Mouse (Mus musculus): ENCODE data around the gene Ptafr. TPM values are rescaled to one million over a fixed set of nuclear protein-coding genes. Genes with fewer than 3 reads are reported as not detected.

Gene Ptafr
- polyA plus RNA-seq, 1 experiment, result 0.28 TPM

- Histone ChIP-seq H3K4me1 (ENCODE audit: control insufficient read depth, insufficient read depth, low read length) (no peaks in the 10 kb centered on the region), H3K27me3 (ENCODE audit: control insufficient read depth, insufficient read depth, low read length) (no peaks in the 10 kb centered on the region), H3K36me3 (ENCODE audit: control insufficient read depth, insufficient read depth, low read length) (no peaks in the 10 kb centered on the region), H3K4me3 (ENCODE audit: control insufficient read depth, low read depth, low read length) (no peak overlapping the region), H3K27ac (ENCODE audit: control insufficient read depth, insufficient read depth, low read depth, low read length) (no peak overlapping the region)
- TF ChIP-seq CTCF (IDR thresholded peaks at IDR 0.05; ENCODE audit: control insufficient read depth, insufficient read depth, insufficient replicate concordance, low read depth, low read length) (no peak), POLR2A (IDR thresholded peaks at IDR 0.05; ENCODE audit: control insufficient read depth, low read depth, low read length) (no peak)
These were observed 54.0 kb downstream of the Ptafr start for GRCm38 (mm10) chr4:132617873-132618272.

DNA sequence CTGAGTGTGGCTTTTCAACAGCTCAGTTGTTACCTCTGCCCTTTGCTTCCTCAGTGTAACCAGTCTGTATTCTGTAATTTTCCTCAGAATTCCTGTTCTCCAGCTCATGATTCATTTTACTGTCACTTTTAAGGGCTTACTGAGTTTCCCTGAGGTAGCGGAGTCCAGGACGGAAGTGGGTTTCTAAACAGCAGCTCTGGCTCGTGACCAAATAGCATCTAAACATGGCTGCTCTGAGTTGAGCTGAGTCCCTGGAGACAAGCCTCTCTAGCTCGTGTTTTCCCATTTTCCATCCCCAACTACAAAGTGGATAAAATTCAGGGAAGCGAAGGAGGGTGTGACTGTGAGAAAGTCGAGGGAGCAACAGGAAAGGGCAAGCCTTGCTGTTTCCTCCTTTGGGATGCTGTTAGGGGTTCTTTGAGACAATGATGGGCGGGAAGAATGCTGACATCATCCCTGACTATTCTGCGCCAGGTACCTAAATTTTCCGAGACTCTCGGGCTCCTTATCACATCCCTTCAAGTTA, 55.0 kb downstream of the Ptafr start:
- H3K27ac ChIP-seq (ENCODE audit: control insufficient read depth, insufficient read depth, low read depth, low read length), result no peak overlapping the region
- H3K27me3 ChIP-seq (ENCODE audit: control insufficient read depth, insufficient read depth, low read length), result no peaks in the 10 kb centered on the region
- no peak for TF ChIP-seq CTCF (IDR thresholded peaks at IDR 0.05; ENCODE audit: control insufficient read depth, insufficient read depth, insufficient replicate concordance, low read depth, low read length)
- no peak for TF ChIP-seq POLR2A (IDR thresholded peaks at IDR 0.05; ENCODE audit: control insufficient read depth, low read depth, low read length)
- H3K4me1 ChIP-seq (ENCODE audit: control insufficient read depth, insufficient read depth, low read length), result no peaks in the 10 kb centered on the region
- no peaks in the 10 kb centered on the region for H3K36me3 ChIP-seq (ENCODE audit: control insufficient read depth, insufficient read depth, low read length)
- no peak overlapping the region for H3K4me3 ChIP-seq (ENCODE audit: control insufficient read depth, low read depth, low read length)

DNA sequence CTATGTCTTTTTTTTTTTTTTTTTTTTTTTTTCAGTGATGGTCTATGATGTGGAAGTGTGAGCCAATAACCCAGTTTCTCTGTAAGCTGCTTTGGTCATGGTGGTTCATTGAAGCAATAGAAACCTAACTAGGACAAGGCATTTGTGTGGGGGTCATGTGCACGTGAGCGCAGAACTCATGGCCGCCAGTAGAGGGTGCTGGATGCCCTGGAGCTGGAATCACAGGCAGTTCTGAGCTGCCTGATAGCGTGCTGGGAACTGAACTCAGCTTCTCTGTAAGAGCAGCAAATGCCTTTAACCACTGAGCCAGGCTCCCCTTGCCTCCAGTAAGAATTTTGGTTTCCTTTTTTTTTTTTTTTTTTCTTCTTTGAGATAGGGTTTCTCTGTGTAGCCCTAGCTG, 56.3 kb downstream of the Ptafr start:
- no peak overlapping the region for H3K4me3 ChIP-seq (ENCODE audit: control insufficient read depth, low read depth, low read length)
- TF ChIP-seq POLR2A (IDR thresholded peaks at IDR 0.05; ENCODE audit: control insufficient read depth, low read depth, low read length), result no peak
- TF ChIP-seq CTCF (IDR thresholded peaks at IDR 0.05; ENCODE audit: control insufficient read depth, insufficient read depth, insufficient replicate concordance, low read depth, low read length), result peak; percentile 74; the same call in 1 of the 2 replicates

GRCm38 (mm10) chr4:132621287-132622068, 57.6 kb downstream of the Ptafr start:
- Histone ChIP-seq H3K36me3 (ENCODE audit: control insufficient read depth, insufficient read depth, low read length) (no peaks in the 10 kb centered on the region), H3K4me3 (ENCODE audit: control insufficient read depth, low read depth, low read length) (no peak overlapping the region), H3K4me1 (ENCODE audit: control insufficient read depth, insufficient read depth, low read length) (no peaks in the 10 kb centered on the region), H3K27me3 (ENCODE audit: control insufficient read depth, insufficient read depth, low read length) (no peaks in the 10 kb centered on the region), H3K27ac (ENCODE audit: control insufficient read depth, insufficient read depth, low read depth, low read length) (no peak overlapping the region)
- no peak for TF ChIP-seq CTCF (IDR thresholded peaks at IDR 0.05; ENCODE audit: control insufficient read depth, insufficient read depth, insufficient replicate concordance, low read depth, low read length)
- TF ChIP-seq POLR2A (IDR thresholded peaks at IDR 0.05; ENCODE audit: control insufficient read depth, low read depth, low read length), result no peak

More for the DNA sequence above, 56.3 kb downstream of the Ptafr start:
- Histone ChIP-seq H3K27me3 (ENCODE audit: control insufficient read depth, insufficient read depth, low read length) (no peaks in the 10 kb centered on the region), H3K27ac (ENCODE audit: control insufficient read depth, insufficient read depth, low read depth, low read length) (no peak overlapping the region), H3K36me3 (ENCODE audit: control insufficient read depth, insufficient read depth, low read length) (no peaks in the 10 kb centered on the region), H3K4me1 (ENCODE audit: control insufficient read depth, insufficient read depth, low read length) (no peaks in the 10 kb centered on the region)

DNA sequence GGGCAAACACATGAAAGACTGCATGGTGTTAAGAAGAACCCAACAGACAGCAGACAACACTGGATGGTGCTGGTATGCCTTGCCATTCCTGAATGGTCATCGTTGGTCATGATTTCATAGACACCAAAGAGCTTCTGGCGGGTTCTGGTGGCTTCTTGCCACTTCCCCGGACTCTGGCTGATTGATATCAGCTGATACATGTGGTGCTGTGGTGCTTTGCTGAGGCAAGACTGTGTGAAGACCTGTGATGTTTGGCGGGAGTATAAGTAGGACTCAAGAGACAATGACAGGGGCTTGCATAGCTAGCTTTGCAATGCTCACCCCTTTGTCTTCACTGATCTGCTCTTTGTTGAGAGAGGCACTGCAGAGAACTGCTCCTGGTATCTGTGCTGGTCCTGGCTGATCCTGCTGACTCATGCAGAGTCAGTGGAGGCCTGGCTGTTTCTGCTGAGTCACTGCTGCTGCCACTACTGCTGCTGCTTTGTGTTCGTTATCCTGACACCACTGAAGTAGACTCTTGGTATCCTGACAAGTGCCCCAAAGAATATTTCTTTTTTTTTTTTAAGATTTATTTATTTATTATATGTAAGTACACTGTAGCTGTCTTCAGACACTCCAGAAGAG, 60.3 kb downstream of the Ptafr start:
- Histone ChIP-seq H3K36me3 (ENCODE audit: control insufficient read depth, insufficient read depth, low read length) (no peaks in the 10 kb centered on the region), H3K4me1 (ENCODE audit: control insufficient read depth, insufficient read depth, low read length) (no peaks in the 10 kb centered on the region), H3K27me3 (ENCODE audit: control insufficient read depth, insufficient read depth, low read length) (no peaks in the 10 kb centered on the region), H3K4me3 (ENCODE audit: control insufficient read depth, low read depth, low read length) (no peak overlapping the region), H3K27ac (ENCODE audit: control insufficient read depth, insufficient read depth, low read depth, low read length) (no peak overlapping the region)
- TF ChIP-seq POLR2A (IDR thresholded peaks at IDR 0.05; ENCODE audit: control insufficient read depth, low read depth, low read length), result no peak
- no peak for TF ChIP-seq CTCF (IDR thresholded peaks at IDR 0.05; ENCODE audit: control insufficient read depth, insufficient read depth, insufficient replicate concordance, low read depth, low read length)

- H3K27me3 ChIP-seq (ENCODE audit: control insufficient read depth, insufficient read depth, low read length), result no peaks in the 10 kb centered on the region
- no peaks in the 10 kb centered on the region for H3K36me3 ChIP-seq (ENCODE audit: control insufficient read depth, insufficient read depth, low read length)
- H3K4me3 ChIP-seq (ENCODE audit: control insufficient read depth, low read depth, low read length), result no peak overlapping the region
- no peaks in the 10 kb centered on the region for H3K4me1 ChIP-seq (ENCODE audit: control insufficient read depth, insufficient read depth, low read length)
- no peak overlapping the region for H3K27ac ChIP-seq (ENCODE audit: control insufficient read depth, insufficient read depth, low read depth, low read length)
- TF ChIP-seq CTCF (IDR thresholded peaks at IDR 0.05; ENCODE audit: control insufficient read depth, insufficient read depth, insufficient replicate concordance, low read depth, low read length), result peak; percentile 54; the same call in 1 of the 2 replicates
- TF ChIP-seq POLR2A (IDR thresholded peaks at IDR 0.05; ENCODE audit: control insufficient read depth, low read depth, low read length), result no peak
These were observed 65.0 kb downstream of the Ptafr start for GRCm38 (mm10) chr4:132628830-132629229.

Other genes with a start within 250 kb of the Ptafr start
- 5.1 and 6.0 TPM in 2 replicates for gene Trnau1ap, start 234.5 kb upstream of the Ptafr start, polyA plus RNA-seq (2012; rRNA removed)
- 179 and 185 TPM in 2 replicates for gene Rcc1, start 210.5 kb upstream of the Ptafr start, polyA plus RNA-seq (2012; rRNA removed)
- 6.6 and 8.5 TPM in 2 replicates for gene Phactr4, start 141.6 kb upstream of the Ptafr start, polyA plus RNA-seq (2012; rRNA removed)
- gene Med18, start 100.1 kb upstream of the Ptafr start, polyA plus RNA-seq (2012; rRNA removed), result 3.0 and 3.1 TPM in 2 replicates
- gene Sesn2, start 53.6 kb upstream of the Ptafr start, polyA plus RNA-seq (2012; rRNA removed), result 18.0 and 19.4 TPM in 2 replicates
- 328 TPM in 2 replicates for gene Atpif1, start 30.4 kb upstream of the Ptafr start, polyA plus RNA-seq (2012; rRNA removed)
- 22.8 and 24.8 TPM in 2 replicates for gene Dnajc8, start 28.5 kb upstream of the Ptafr start, polyA plus RNA-seq (2012; rRNA removed)
- 56.3 and 65.2 TPM in 2 replicates for gene Eya3, start 74.9 kb downstream of the Ptafr start, polyA plus RNA-seq (2012; rRNA removed)
- gene Xkr8, start 168.5 kb downstream of the Ptafr start, polyA plus RNA-seq (2012; rRNA removed), result 141 and 155 TPM in 2 replicates
- 2.8 and 3.7 TPM in 2 replicates for gene Smpdl3b, start 193.2 kb downstream of the Ptafr start, polyA plus RNA-seq (2012; rRNA removed)
- 15.5 and 18.0 TPM in 2 replicates for gene Rpa2, start 204.3 kb downstream of the Ptafr start, polyA plus RNA-seq (2012; rRNA removed)
- 0.25 and 0.57 TPM in 2 replicates for gene Themis2, start 232.3 kb downstream of the Ptafr start, polyA plus RNA-seq (2012; rRNA removed)

All from testis, adult 2 months (tissue).